Mouse (Mus musculus): ENCODE results near the gene Spns1. TPM values are rescaled to one million over a fixed set of nuclear protein-coding genes. Genes with fewer than 3 reads are reported as not detected.
"Not testable (repeated sequence)": the region's sequence is repeated elsewhere in the genome, so short reads cannot be mapped to it uniquely, and the experiment has no call there.

The Spns1 gene
- total and polyA plus RNA-seq, 2 experiments from 2014 or later = 88.9 to 119 TPM

- WGBS = 93% methylated on average over 4 of the region's 4 CpGs
- no peaks in the 10 kb centered on the region for H3K36me3 ChIP-seq (ENCODE audit: insufficient read depth, low read length)
- ATAC-seq (ENCODE audit: low FRiP score) = no peak
Measured at GRCm38 (mm10) chr7:126397822-126398221, 20.6 kb upstream of the Spns1 start.

GRCm38 (mm10) chr7:126397221-126397620, 20.0 kb upstream of the Spns1 start:
- WGBS = 57% methylated on average over 6 of the region's 6 CpGs
- Histone ChIP-seq H3K4me3 (ENCODE audit: low read depth, low read length) (no peak overlapping the region), H3K9me3 (ENCODE audit: low read length) (no peaks in the 10 kb centered on the region), H3K9ac (replicated peaks; ENCODE audit: low read length, poor library complexity, severe bottlenecking) (no peak overlapping the region), H3K4me1 (ENCODE audit: insufficient read depth, low read length) (no peaks in the 10 kb centered on the region), H3K27me3 (ENCODE audit: insufficient read depth, low read length) (no peaks in the 10 kb centered on the region), H3K27ac (ENCODE audit: low read depth, low read length) (no peak overlapping the region), H3K4me2 (ENCODE audit: low read depth, low read length, poor library complexity, severe bottlenecking) (peak overlapping the region; percentile 20; the same call in 1 of the 2 replicates), H3K36me3 (ENCODE audit: insufficient read depth, low read length) (no peaks in the 10 kb centered on the region)
- no peak for TF ChIP-seq CTCF (IDR thresholded peaks at IDR 0.05)
- ATAC-seq (ENCODE audit: low FRiP score) (no peak), DNase-seq (ENCODE audit: low spot score) (no peak)

More at GRCm38 (mm10) chr7:126397822-126398221, 20.6 kb upstream of the Spns1 start:
- TF ChIP-seq CTCF (IDR thresholded peaks at IDR 0.05) = no peak
- DNase-seq (ENCODE audit: low spot score) = no peak
- Histone ChIP-seq H3K27ac (ENCODE audit: low read depth, low read length) (no peak overlapping the region), H3K4me1 (ENCODE audit: insufficient read depth, low read length) (no peaks in the 10 kb centered on the region), H3K4me3 (ENCODE audit: low read depth, low read length) (no peak overlapping the region), H3K4me2 (ENCODE audit: low read depth, low read length, poor library complexity, severe bottlenecking) (no peak overlapping the region), H3K9ac (replicated peaks; ENCODE audit: low read length, poor library complexity, severe bottlenecking) (no peak overlapping the region), H3K27me3 (ENCODE audit: insufficient read depth, low read length) (no peaks in the 10 kb centered on the region), H3K9me3 (ENCODE audit: low read length) (no peaks in the 10 kb centered on the region)

- peak within 1 kb of the TSS; percentile 62 for H3K9ac ChIP-seq (replicated peaks; ENCODE audit: low read length, poor library complexity, severe bottlenecking)
- peak within 1 kb of the TSS; percentile 90 for H3K4me3 ChIP-seq (ENCODE audit: low read depth, low read length)
- H3K27me3 ChIP-seq (ENCODE audit: insufficient read depth, low read length) = no peaks in the 10 kb centered on the region
- peak; percentile 100 for ATAC-seq (ENCODE audit: low FRiP score)
- no peaks in the 10 kb centered on the region for H3K9me3 ChIP-seq (ENCODE audit: low read length)
- TF ChIP-seq CTCF (IDR thresholded peaks at IDR 0.05) = no peak
- H3K36me3 ChIP-seq (ENCODE audit: insufficient read depth, low read length) = no peaks in the 10 kb centered on the region; the same call in 1 of the 2 replicates
- DNase-seq (ENCODE audit: low spot score) = peak; percentile 100
- H3K4me1 ChIP-seq (ENCODE audit: insufficient read depth, low read length) = no peaks in the 10 kb centered on the region
- under 1% methylated on average over 58 of the region's 59 CpGs for WGBS
- H3K4me2 ChIP-seq (ENCODE audit: low read depth, low read length, poor library complexity, severe bottlenecking) = peak within 1 kb of the TSS; percentile 91
- peak within 1 kb of the TSS; percentile 27; the same call in 1 of the 2 replicates for H3K27ac ChIP-seq (ENCODE audit: low read depth, low read length)
Measured at GRCm38 (mm10) chr7:126396298-126397119, 19.3 kb upstream of the Spns1 start, which contains the start of gene Nfatc2ip. Nfatc2ip (minus strand) TSS chr7:126396737.

- not testable (repeated sequence) for H3K9ac ChIP-seq (replicated peaks; ENCODE audit: low read length, poor library complexity, severe bottlenecking); H3K27me3 ChIP-seq (ENCODE audit: insufficient read depth, low read length); H3K4me1 ChIP-seq (ENCODE audit: insufficient read depth, low read length); DNase-seq (ENCODE audit: low spot score); H3K9me3 ChIP-seq (ENCODE audit: low read length); H3K4me2 ChIP-seq (ENCODE audit: low read depth, low read length, poor library complexity, severe bottlenecking); H3K4me3 ChIP-seq (ENCODE audit: low read depth, low read length); ATAC-seq (ENCODE audit: low FRiP score); H3K27ac ChIP-seq (ENCODE audit: low read depth, low read length)
- 93% methylated on average over 7 of the region's 7 CpGs for WGBS
- H3K36me3 ChIP-seq (ENCODE audit: insufficient read depth, low read length) = peaks cover 18% of the 10 kb centered on the region
Measured at GRCm38 (mm10) chr7:126392086-126392884, 15.0 kb upstream of the Spns1 start.

- H3K4me1 ChIP-seq (ENCODE audit: insufficient read depth, low read length) = no peaks in the 10 kb centered on the region
- no peaks in the 10 kb centered on the region for H3K9me3 ChIP-seq (ENCODE audit: low read length)
- TF ChIP-seq CTCF (IDR thresholded peaks at IDR 0.05) = no peak
- ATAC-seq (ENCODE audit: low FRiP score) = no peak
- no peak overlapping the region for H3K4me3 ChIP-seq (ENCODE audit: low read depth, low read length)
- H3K27me3 ChIP-seq (ENCODE audit: insufficient read depth, low read length) = no peaks in the 10 kb centered on the region
- no peak overlapping the region for H3K4me2 ChIP-seq (ENCODE audit: low read depth, low read length, poor library complexity, severe bottlenecking)
- H3K36me3 ChIP-seq (ENCODE audit: insufficient read depth, low read length) = peaks cover 26% of the 10 kb centered on the region
- H3K9ac ChIP-seq (replicated peaks; ENCODE audit: low read length, poor library complexity, severe bottlenecking) = no peak overlapping the region
- no peak overlapping the region for H3K27ac ChIP-seq (ENCODE audit: low read depth, low read length)
- 96% methylated on average over 1 of the region's 1 CpGs for WGBS
- DNase-seq (ENCODE audit: low spot score) = no peak
Measured at GRCm38 (mm10) chr7:126388185-126388584, 10.9 kb upstream of the Spns1 start.

All from midbrain, postnatal 0 days (tissue).